Mouse (Mus musculus): ENCODE measurements at regions not wholly inside any gene's neighbourhood (a gene's known extent, or its start where the extent isn't known, plus 50 kb on each side); places are given as distances from the start of the nearest gene placed in this dataset.

DNA sequence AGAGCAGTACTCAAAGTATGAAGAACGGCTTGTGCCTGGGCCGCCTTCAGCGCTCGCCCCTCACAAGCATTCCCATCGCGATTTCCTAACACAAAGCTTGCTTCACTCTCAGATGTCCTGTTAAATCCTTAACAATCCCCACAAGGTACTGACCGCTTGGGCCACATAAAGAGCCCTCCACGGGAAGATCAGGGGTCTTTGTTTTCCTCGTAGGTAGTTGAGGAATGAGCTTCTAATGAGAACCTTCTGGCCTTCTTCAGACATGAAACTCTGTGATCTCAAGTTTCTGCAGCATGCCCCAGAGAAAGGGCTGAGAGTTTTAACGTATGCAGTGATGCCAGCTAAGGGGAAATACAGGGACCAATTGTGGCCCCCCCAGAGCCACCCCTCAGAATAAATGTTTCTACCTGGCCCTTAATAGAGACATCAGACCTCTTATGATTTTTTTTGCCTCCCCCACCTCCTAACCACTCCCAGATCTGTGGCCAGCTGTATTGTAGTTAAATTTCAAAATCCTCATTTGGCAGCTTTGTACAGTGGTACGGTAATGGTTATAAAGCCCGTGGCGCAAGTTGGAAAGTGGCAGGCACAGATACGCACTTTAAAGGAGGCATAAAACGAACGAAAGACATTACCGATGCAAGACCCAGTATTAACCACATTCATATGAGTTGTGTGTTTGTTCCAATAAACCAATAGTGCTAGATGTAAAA lies 618.6 kb downstream of the Epha4 start:
- Histone ChIP-seq H3K4me3 (ENCODE audit: low read length) (no peak overlapping the region), H3K27ac (ENCODE audit: low read length) (no peak overlapping the region), H3K4me2 (ENCODE audit: low read depth, low read length) (no peak overlapping the region), H3K9ac (ENCODE audit: low read depth, low read length) (no peak overlapping the region), H3K36me3 (ENCODE audit: control insufficient read depth, insufficient read depth, low read length) (no peaks in the 10 kb centered on the region), H3K27me3 (replicated peaks; ENCODE audit: control insufficient read depth, insufficient read depth, low read length) (no peaks in the 10 kb centered on the region), H3K4me1 (ENCODE audit: control insufficient read depth, insufficient read depth, low read length) (no peaks in the 10 kb centered on the region), H3K9me3 (ENCODE audit: control insufficient read depth, low read length) (no peaks in the 10 kb centered on the region)
- ATAC-seq, result no peak
- WGBS, result 81% methylated on average over 17 of the region's 17 CpGs

DNA sequence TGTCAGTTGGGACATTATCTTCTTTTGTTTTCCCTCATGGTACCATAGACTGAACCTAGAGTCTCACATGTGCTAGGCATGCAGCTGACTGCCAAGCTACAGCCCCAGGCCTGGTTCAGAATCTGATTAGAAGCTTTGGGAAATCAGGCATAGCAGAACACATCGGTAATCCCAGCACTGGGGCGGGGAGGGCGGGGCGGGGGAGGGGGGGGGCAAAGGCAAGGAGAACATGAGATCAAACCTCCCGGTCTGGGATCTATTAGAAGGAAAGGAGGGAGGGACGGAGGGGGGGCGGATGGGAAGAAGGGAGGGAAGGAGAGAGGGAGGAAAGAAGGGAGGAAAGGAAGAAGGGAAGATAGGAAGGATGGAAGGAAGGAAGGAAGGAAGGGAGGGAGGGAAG lies 617.5 kb downstream of the Epha4 start:
- no peaks in the 10 kb centered on the region for H3K27me3 ChIP-seq (replicated peaks; ENCODE audit: control insufficient read depth, insufficient read depth, low read length)
- no peak for ATAC-seq
- H3K4me3 ChIP-seq (ENCODE audit: low read length), result no peak overlapping the region
- H3K27ac ChIP-seq (ENCODE audit: low read length), result no peak overlapping the region
- H3K36me3 ChIP-seq (ENCODE audit: control insufficient read depth, insufficient read depth, low read length), result no peaks in the 10 kb centered on the region
- H3K4me2 ChIP-seq (ENCODE audit: low read depth, low read length), result no peak overlapping the region
- H3K9me3 ChIP-seq (ENCODE audit: control insufficient read depth, low read length), result no peaks in the 10 kb centered on the region
- 71% methylated on average over 6 of the region's 7 CpGs for WGBS
- no peak overlapping the region for H3K9ac ChIP-seq (ENCODE audit: low read depth, low read length)
- no peaks in the 10 kb centered on the region for H3K4me1 ChIP-seq (ENCODE audit: control insufficient read depth, insufficient read depth, low read length)

DNA sequence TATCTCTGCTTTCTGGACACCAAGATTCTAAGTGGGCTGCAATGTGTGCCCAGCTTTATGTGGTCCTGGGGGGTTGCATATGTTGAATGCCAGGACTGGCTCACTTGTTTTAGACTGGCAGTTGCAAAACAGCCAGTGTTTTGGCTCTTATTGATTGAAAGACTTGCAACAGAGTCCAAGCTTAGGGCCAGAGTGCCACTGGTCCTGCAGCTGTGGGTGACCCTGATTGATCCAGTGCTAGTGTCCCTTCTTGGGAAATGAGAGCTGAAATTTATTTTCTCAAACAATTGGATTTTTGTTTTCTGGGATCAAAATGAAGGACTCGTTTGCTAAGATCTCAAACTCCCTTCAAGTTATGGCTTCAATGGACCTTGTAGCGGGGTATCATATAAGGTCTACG lies 603.4 kb downstream of the Epha4 start:
- WGBS, result 92% methylated on average over 3 of the region's 3 CpGs
- no peak overlapping the region for H3K27ac ChIP-seq (ENCODE audit: low read length)
- H3K27me3 ChIP-seq (replicated peaks; ENCODE audit: control insufficient read depth, insufficient read depth, low read length), result no peaks in the 10 kb centered on the region
- H3K9ac ChIP-seq (ENCODE audit: low read depth, low read length), result no peak overlapping the region
- no peak for ATAC-seq
- H3K9me3 ChIP-seq (ENCODE audit: control insufficient read depth, low read length), result no peaks in the 10 kb centered on the region
- no peaks in the 10 kb centered on the region for H3K36me3 ChIP-seq (ENCODE audit: control insufficient read depth, insufficient read depth, low read length)
- H3K4me3 ChIP-seq (ENCODE audit: low read length), result no peak overlapping the region
- H3K4me2 ChIP-seq (ENCODE audit: low read depth, low read length), result no peak overlapping the region
- H3K4me1 ChIP-seq (ENCODE audit: control insufficient read depth, insufficient read depth, low read length), result no peaks in the 10 kb centered on the region

DNA sequence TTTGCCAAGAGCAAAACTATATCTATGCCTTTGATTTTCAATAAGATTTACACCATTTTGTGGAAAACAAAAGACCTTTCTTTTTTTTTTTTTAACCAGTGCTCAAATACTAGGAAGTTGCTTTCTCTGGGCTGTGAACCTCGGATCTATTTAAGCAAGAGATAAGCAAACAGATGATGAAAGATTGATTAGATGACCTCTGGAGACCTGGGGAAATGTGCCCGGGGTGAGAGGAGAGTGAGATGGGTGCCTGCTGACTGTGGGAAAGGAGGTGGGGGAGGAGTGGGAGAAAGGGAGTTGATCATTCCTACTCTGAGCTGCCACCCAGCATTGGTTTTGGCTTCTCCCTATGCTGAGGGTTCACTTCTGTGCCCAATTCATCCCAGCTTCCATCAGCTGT lies 595.3 kb downstream of the Epha4 start:
- H3K4me3 ChIP-seq (ENCODE audit: low read length), result no peak overlapping the region
- no peak overlapping the region for H3K27ac ChIP-seq (ENCODE audit: low read length)
- no peak overlapping the region for H3K4me2 ChIP-seq (ENCODE audit: low read depth, low read length)
- H3K36me3 ChIP-seq (ENCODE audit: control insufficient read depth, insufficient read depth, low read length), result no peaks in the 10 kb centered on the region
- H3K9ac ChIP-seq (ENCODE audit: low read depth, low read length), result no peak overlapping the region
- 20% methylated on average over 2 of the region's 2 CpGs for WGBS
- no peaks in the 10 kb centered on the region for H3K9me3 ChIP-seq (ENCODE audit: control insufficient read depth, low read length)
- H3K27me3 ChIP-seq (replicated peaks; ENCODE audit: control insufficient read depth, insufficient read depth, low read length), result no peaks in the 10 kb centered on the region
- no peak for ATAC-seq
- H3K4me1 ChIP-seq (ENCODE audit: control insufficient read depth, insufficient read depth, low read length), result no peaks in the 10 kb centered on the region

DNA sequence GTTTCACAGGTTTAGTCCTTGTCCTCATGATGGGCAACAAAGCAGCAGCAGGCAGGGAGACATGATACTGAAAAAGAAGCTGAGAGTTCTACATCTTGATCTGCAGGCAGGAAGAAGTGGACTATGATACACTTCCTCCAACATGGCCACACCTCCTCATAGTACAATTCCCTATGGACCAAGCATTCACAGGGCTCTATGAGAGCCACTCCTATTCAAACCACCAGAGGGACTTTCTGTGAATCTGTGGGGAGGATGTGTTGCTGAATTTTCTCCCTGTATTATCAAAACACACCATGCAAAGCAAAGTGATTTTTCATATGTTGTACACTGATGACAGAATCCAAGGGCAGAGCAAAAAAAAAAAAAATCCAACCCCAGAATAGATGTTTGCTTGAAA lies 594.3 kb downstream of the Epha4 start:
- no peak overlapping the region for H3K27ac ChIP-seq (ENCODE audit: low read length)
- H3K4me2 ChIP-seq (ENCODE audit: low read depth, low read length), result no peak overlapping the region
- ATAC-seq, result no peak

DNA sequence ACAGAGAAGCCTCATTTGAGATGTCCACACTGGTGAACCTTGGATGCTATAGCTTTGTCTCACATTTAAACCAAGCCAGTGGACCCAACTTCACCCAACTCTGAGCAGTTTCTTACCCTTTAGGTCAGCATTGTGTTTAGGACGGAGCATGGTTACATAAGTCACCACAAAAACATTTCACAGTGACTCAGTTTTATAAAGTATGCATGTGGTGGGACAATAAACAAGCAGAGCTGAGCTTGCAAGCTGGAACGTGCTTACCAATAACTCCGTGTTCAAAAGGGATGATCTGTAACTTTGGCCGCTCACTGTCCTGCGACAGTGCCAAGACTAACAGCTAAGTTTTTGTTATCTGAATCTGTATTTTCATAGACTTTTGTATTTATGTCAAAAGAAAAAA lies 587.8 kb downstream of the Epha4 start:
- Histone ChIP-seq H3K4me2 (ENCODE audit: low read depth, low read length) (no peak overlapping the region), H3K27ac (ENCODE audit: low read length) (no peak overlapping the region), H3K4me3 (ENCODE audit: low read length) (no peak overlapping the region), H3K27me3 (replicated peaks; ENCODE audit: control insufficient read depth, insufficient read depth, low read length) (no peaks in the 10 kb centered on the region), H3K36me3 (ENCODE audit: control insufficient read depth, insufficient read depth, low read length) (no peaks in the 10 kb centered on the region), H3K4me1 (ENCODE audit: control insufficient read depth, insufficient read depth, low read length) (no peaks in the 10 kb centered on the region), H3K9me3 (ENCODE audit: control insufficient read depth, low read length) (no peaks in the 10 kb centered on the region), H3K9ac (ENCODE audit: low read depth, low read length) (no peak overlapping the region)
- ATAC-seq, result no peak
- 81% methylated on average over 5 of the region's 5 CpGs for WGBS

More for the DNA sequence above, 594.3 kb downstream of the Epha4 start:
- H3K36me3 ChIP-seq (ENCODE audit: control insufficient read depth, insufficient read depth, low read length), result no peaks in the 10 kb centered on the region
- no peaks in the 10 kb centered on the region for H3K27me3 ChIP-seq (replicated peaks; ENCODE audit: control insufficient read depth, insufficient read depth, low read length)
- no peak overlapping the region for H3K9ac ChIP-seq (ENCODE audit: low read depth, low read length)
- H3K4me3 ChIP-seq (ENCODE audit: low read length), result no peak overlapping the region
- H3K4me1 ChIP-seq (ENCODE audit: control insufficient read depth, insufficient read depth, low read length), result no peaks in the 10 kb centered on the region
- no peaks in the 10 kb centered on the region for H3K9me3 ChIP-seq (ENCODE audit: control insufficient read depth, low read length)

DNA sequence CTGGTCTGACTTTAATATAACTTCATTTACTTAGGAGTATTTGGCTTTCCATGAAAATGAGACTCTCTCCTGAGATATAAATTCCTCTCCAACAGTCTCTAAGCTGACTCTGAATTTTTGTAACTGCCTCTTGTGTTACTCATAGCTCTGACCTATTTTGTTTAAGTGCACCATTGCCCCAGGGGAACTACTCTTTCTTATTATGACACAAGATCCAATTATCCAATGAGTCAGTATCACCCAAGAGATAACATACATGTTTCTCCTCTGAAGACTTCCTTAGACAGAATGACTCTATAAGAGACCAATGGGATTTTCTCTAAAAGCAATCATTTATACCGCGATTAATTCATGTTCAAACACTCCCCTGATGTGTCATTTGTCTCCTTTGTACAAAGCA lies 586.9 kb downstream of the Epha4 start:
- no peaks in the 10 kb centered on the region for H3K36me3 ChIP-seq (ENCODE audit: control insufficient read depth, insufficient read depth, low read length)
- no peak overlapping the region for H3K4me3 ChIP-seq (ENCODE audit: low read length)
- no peaks in the 10 kb centered on the region for H3K27me3 ChIP-seq (replicated peaks; ENCODE audit: control insufficient read depth, insufficient read depth, low read length)
- no peaks in the 10 kb centered on the region for H3K4me1 ChIP-seq (ENCODE audit: control insufficient read depth, insufficient read depth, low read length)
- ATAC-seq, result no peak
- H3K27ac ChIP-seq (ENCODE audit: low read length), result no peak overlapping the region
- WGBS, result 88% methylated on average over 2 of the region's 2 CpGs
- no peak overlapping the region for H3K4me2 ChIP-seq (ENCODE audit: low read depth, low read length)
- H3K9ac ChIP-seq (ENCODE audit: low read depth, low read length), result no peak overlapping the region
- H3K9me3 ChIP-seq (ENCODE audit: control insufficient read depth, low read length), result no peaks in the 10 kb centered on the region

DNA sequence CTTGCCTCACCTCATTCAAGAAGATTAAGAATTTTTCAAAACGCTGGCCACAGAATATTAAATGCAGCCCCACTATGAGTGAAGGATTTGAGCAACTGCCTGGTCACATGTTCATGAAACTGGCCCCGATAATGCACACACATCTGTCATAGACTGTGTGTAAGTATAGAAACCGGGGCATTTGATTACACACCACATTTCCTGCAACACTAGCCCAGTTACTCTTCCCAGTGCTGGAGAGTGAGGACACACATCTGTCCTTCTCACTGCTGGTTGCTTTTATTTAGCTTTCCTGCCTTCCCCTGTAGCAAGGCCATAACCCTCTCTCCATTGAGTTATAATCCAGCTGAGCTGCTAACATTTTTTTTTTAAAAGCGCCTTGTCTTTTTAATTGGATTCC lies 581.4 kb downstream of the Epha4 start:
- no peaks in the 10 kb centered on the region for H3K9me3 ChIP-seq (ENCODE audit: control insufficient read depth, low read length)
- no peak for ATAC-seq
- no peak overlapping the region for H3K4me2 ChIP-seq (ENCODE audit: low read depth, low read length)
- no peaks in the 10 kb centered on the region for H3K27me3 ChIP-seq (replicated peaks; ENCODE audit: control insufficient read depth, insufficient read depth, low read length)
- H3K9ac ChIP-seq (ENCODE audit: low read depth, low read length), result no peak overlapping the region
- WGBS, result 64% methylated on average over 4 of the region's 4 CpGs
- H3K27ac ChIP-seq (ENCODE audit: low read length), result no peak overlapping the region
- H3K4me1 ChIP-seq (ENCODE audit: control insufficient read depth, insufficient read depth, low read length), result no peaks in the 10 kb centered on the region
- H3K4me3 ChIP-seq (ENCODE audit: low read length), result no peak overlapping the region
- H3K36me3 ChIP-seq (ENCODE audit: control insufficient read depth, insufficient read depth, low read length), result no peaks in the 10 kb centered on the region

DNA sequence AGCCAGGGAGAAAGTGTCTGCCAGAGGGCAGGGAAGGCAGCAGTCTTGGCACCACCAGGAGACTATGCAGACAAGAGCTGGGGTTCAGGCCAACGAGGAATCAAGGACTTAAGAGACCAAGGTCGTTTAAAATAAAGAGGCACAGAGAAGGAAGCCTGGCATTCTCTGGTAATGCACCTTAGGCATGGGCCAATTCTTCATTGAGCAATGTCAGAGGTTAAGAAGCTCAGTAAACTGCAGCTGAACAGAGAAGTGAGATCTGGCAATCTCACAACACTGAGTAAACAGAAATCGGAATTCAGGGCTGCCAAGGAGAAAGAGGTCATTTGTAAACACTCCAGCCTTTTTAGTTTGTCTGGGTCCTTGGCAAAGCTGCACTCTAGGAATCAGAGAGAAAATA lies 572.2 kb downstream of the Epha4 start:
- Histone ChIP-seq H3K4me3 (ENCODE audit: low read length) (no peak overlapping the region), H3K4me2 (ENCODE audit: low read depth, low read length) (no peak overlapping the region), H3K27ac (ENCODE audit: low read length) (no peak overlapping the region), H3K27me3 (replicated peaks; ENCODE audit: control insufficient read depth, insufficient read depth, low read length) (no peaks in the 10 kb centered on the region), H3K4me1 (ENCODE audit: control insufficient read depth, insufficient read depth, low read length) (peaks cover 5% of the 10 kb centered on the region), H3K36me3 (ENCODE audit: control insufficient read depth, insufficient read depth, low read length) (no peaks in the 10 kb centered on the region), H3K9me3 (ENCODE audit: control insufficient read depth, low read length) (no peaks in the 10 kb centered on the region), H3K9ac (ENCODE audit: low read depth, low read length) (no peak overlapping the region)
- no peak for ATAC-seq
- 11% methylated on average over 3 of the region's 3 CpGs for WGBS

DNA sequence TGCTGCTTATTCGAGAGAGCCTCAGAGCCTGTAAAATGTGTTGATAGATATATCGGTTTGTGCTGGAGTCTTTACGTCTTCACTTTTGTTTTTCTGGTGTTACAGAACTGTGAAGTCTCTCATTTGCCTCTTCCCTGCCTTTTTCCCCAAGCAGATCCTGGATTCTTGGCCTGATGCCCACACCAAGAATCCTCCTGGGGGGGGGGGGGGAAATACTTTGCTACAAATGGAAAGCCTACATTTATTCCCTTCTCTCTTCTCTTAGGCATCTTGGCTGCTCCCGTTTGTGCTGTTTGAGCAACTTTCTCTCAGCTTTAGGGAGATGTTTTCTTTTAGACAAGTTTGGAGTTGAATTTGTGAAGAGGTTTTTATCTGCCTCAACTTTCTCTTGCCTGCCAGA lies 570.8 kb downstream of the Epha4 start:
- Histone ChIP-seq H3K27me3 (replicated peaks; ENCODE audit: control insufficient read depth, insufficient read depth, low read length) (no peaks in the 10 kb centered on the region), H3K36me3 (ENCODE audit: control insufficient read depth, insufficient read depth, low read length) (no peaks in the 10 kb centered on the region), H3K27ac (ENCODE audit: low read length) (no peak overlapping the region), H3K4me2 (ENCODE audit: low read depth, low read length) (no peak overlapping the region), H3K9ac (ENCODE audit: low read depth, low read length) (no peak overlapping the region), H3K4me1 (ENCODE audit: control insufficient read depth, insufficient read depth, low read length) (peaks cover 5% of the 10 kb centered on the region), H3K9me3 (ENCODE audit: control insufficient read depth, low read length) (no peaks in the 10 kb centered on the region), H3K4me3 (ENCODE audit: low read length) (no peak overlapping the region)
- WGBS, result 69% methylated on average over 4 of the region's 4 CpGs
- no peak for ATAC-seq

Data from intestine, embryonic 16.5 days (tissue).